13 mouse cellular contexts compared by ENCODE assay signal in genomic region chr14:118608816-118609465, GRCm38 (mm10).
A peak's percentile ranks its signal among the peaks of the same experiment; 100 is the strongest.
DNase-seq lines count a peak whose midpoint lies in the region; ATAC-seq and TF ChIP-seq lines count a peak whose summit lies in the region.
"Had no signal": no experiment of that assay in that cellular context is flagged by ENCODE, and none has a peak within 500 bp of the region (broad histone marks: within the 10 kb centered on the region; RNA-seq: fewer than 3 reads in every experiment).

No protein-coding gene starts in this region.

- DNase-seq in hindbrain, postnatal 0 days (ENCODE audit: low spot score): peak; percentile 67
- no peak for DNase-seq in hindbrain, embryonic 10.5 days (ENCODE audit: low spot score)
- peak; percentile 46 for DNase-seq in midbrain, embryonic 14.5 days
- no peak for DNase-seq in midbrain, embryonic 10.5 days (ENCODE audit: low spot score)
- no peak for DNase-seq in forebrain, embryonic 11.5 days (ENCODE audit: low spot score)
- DNase-seq in layer of hippocampus, adult 9-11 months: peak; percentile 25
- DNase-seq in cerebellum, adult 9-11 months: no peak
- DNase-seq in cerebellum, adult 18-20 months: no peak
- DNase-seq: cerebellum, postnatal 10 days; heart, postnatal 36 days had no signal

- H3K27me3 ChIP-seq in hindbrain, postnatal 0 days (ENCODE audit: insufficient read depth, low read length): no peaks in the 10 kb centered on the region
- H3K27me3 ChIP-seq in hindbrain, embryonic 10.5 days (ENCODE audit: insufficient read depth, poor library complexity, severe bottlenecking): no peaks in the 10 kb centered on the region
- no peaks in the 10 kb centered on the region for H3K27me3 ChIP-seq in midbrain, embryonic 14.5 days (ENCODE audit: control insufficient read depth, insufficient read depth, low read length)
- H3K27me3 ChIP-seq in midbrain, embryonic 10.5 days (ENCODE audit: low read depth, poor library complexity, severe bottlenecking): no peaks in the 10 kb centered on the region
- no peaks in the 10 kb centered on the region for H3K27me3 ChIP-seq in forebrain, embryonic 11.5 days (ENCODE audit: control insufficient read depth, insufficient read depth, low read length)
- H3K27me3 ChIP-seq: embryonic facial prominence, embryonic 15.5 days; neural tube, embryonic 12.5 days had no signal

- H3K4me1 ChIP-seq in hindbrain, postnatal 0 days (ENCODE audit: insufficient read depth, low read length): no peaks in the 10 kb centered on the region
- no peaks in the 10 kb centered on the region for H3K4me1 ChIP-seq in hindbrain, embryonic 10.5 days (replicated peaks)
- no peaks in the 10 kb centered on the region for H3K4me1 ChIP-seq in midbrain, embryonic 14.5 days (ENCODE audit: control insufficient read depth, insufficient read depth, low read length)
- H3K4me1 ChIP-seq in midbrain, embryonic 10.5 days: no peaks in the 10 kb centered on the region
- no peaks in the 10 kb centered on the region for H3K4me1 ChIP-seq in forebrain, embryonic 11.5 days (replicated peaks; ENCODE audit: control insufficient read depth, insufficient read depth, low read length)
- H3K4me1 ChIP-seq: embryonic facial prominence, embryonic 15.5 days; neural tube, embryonic 12.5 days had no signal

- no peak overlapping the region for H3K9ac ChIP-seq in hindbrain, postnatal 0 days (replicated peaks; ENCODE audit: low read length)
- H3K9ac ChIP-seq in midbrain, embryonic 14.5 days (replicated peaks; ENCODE audit: low read length): no peak overlapping the region
- no peak overlapping the region for H3K9ac ChIP-seq in forebrain, embryonic 11.5 days (ENCODE audit: low read length)
- H3K9ac ChIP-seq: embryonic facial prominence, embryonic 15.5 days; neural tube, embryonic 12.5 days had no signal

- H3K4me2 ChIP-seq in hindbrain, postnatal 0 days (ENCODE audit: low read depth, low read length): no peak overlapping the region
- no peak overlapping the region for H3K4me2 ChIP-seq in midbrain, embryonic 14.5 days (ENCODE audit: low read length)
- no peak overlapping the region for H3K4me2 ChIP-seq in forebrain, embryonic 11.5 days (ENCODE audit: low read depth, low read length, severe bottlenecking)
- H3K4me2 ChIP-seq: embryonic facial prominence, embryonic 15.5 days; neural tube, embryonic 12.5 days had no signal

- H3K9me3 ChIP-seq in hindbrain, postnatal 0 days (ENCODE audit: low read length): no peaks in the 10 kb centered on the region
- H3K9me3 ChIP-seq in hindbrain, embryonic 10.5 days: no peaks in the 10 kb centered on the region
- no peaks in the 10 kb centered on the region for H3K9me3 ChIP-seq in midbrain, embryonic 14.5 days (ENCODE audit: control insufficient read depth, low read length)
- H3K9me3 ChIP-seq in midbrain, embryonic 10.5 days (replicated peaks): no peaks in the 10 kb centered on the region
- H3K9me3 ChIP-seq in forebrain, embryonic 11.5 days (ENCODE audit: control insufficient read depth, low read length): no peaks in the 10 kb centered on the region
- H3K9me3 ChIP-seq: embryonic facial prominence, embryonic 15.5 days; neural tube, embryonic 12.5 days had no signal

- no peaks in the 10 kb centered on the region for H3K36me3 ChIP-seq in hindbrain, postnatal 0 days (ENCODE audit: insufficient read depth, low read length)
- peaks cover 12% of the 10 kb centered on the region for H3K36me3 ChIP-seq in hindbrain, embryonic 10.5 days
- no peaks in the 10 kb centered on the region for H3K36me3 ChIP-seq in midbrain, embryonic 14.5 days (ENCODE audit: control insufficient read depth, insufficient read depth, low read length)
- peaks cover 14% of the 10 kb centered on the region for H3K36me3 ChIP-seq in midbrain, embryonic 10.5 days
- H3K36me3 ChIP-seq in forebrain, embryonic 11.5 days (ENCODE audit: control insufficient read depth, insufficient read depth, low read length): no peaks in the 10 kb centered on the region
- H3K36me3 ChIP-seq: embryonic facial prominence, embryonic 15.5 days; neural tube, embryonic 12.5 days had no signal

- TF ChIP-seq CTCF in hindbrain, postnatal 0 days (IDR thresholded peaks at IDR 0.05; ENCODE audit: low read depth): no peak

- no peak overlapping the region for H3K4me3 ChIP-seq in hindbrain, postnatal 0 days (ENCODE audit: low read length)
- H3K4me3 ChIP-seq in hindbrain, embryonic 10.5 days: no peak overlapping the region
- no peak overlapping the region for H3K4me3 ChIP-seq in midbrain, embryonic 14.5 days (replicated peaks; ENCODE audit: low read depth, low read length)
- no peak overlapping the region for H3K4me3 ChIP-seq in midbrain, embryonic 10.5 days
- no peak overlapping the region for H3K4me3 ChIP-seq in forebrain, embryonic 11.5 days (ENCODE audit: low read depth, low read length)
- H3K4me3 ChIP-seq: embryonic facial prominence, embryonic 15.5 days; neural tube, embryonic 12.5 days had no signal

- H3K27ac ChIP-seq in hindbrain, postnatal 0 days: no peak overlapping the region
- no peak overlapping the region for H3K27ac ChIP-seq in hindbrain, embryonic 10.5 days
- H3K27ac ChIP-seq in midbrain, embryonic 14.5 days (replicated peaks; ENCODE audit: low read depth, low read length): no peak overlapping the region
- no peak overlapping the region for H3K27ac ChIP-seq in midbrain, embryonic 10.5 days (replicated peaks)
- peak overlapping the region; percentile 41 for H3K27ac ChIP-seq in forebrain, embryonic 11.5 days (ENCODE audit: low read depth, low read length)
- H3K27ac ChIP-seq: embryonic facial prominence, embryonic 15.5 days; kidney, postnatal 0 days; neural tube, embryonic 12.5 days had no signal

- 70% methylated on average over 16 of the region's 16 CpGs for WGBS in hindbrain, postnatal 0 days
- WGBS in hindbrain, embryonic 10.5 days: 89% methylated on average over 16 of the region's 16 CpGs
- WGBS in midbrain, embryonic 14.5 days: 83% methylated on average over 16 of the region's 16 CpGs
- 90% methylated on average over 16 of the region's 16 CpGs for WGBS in midbrain, embryonic 10.5 days
- WGBS in forebrain, embryonic 11.5 days: 68% methylated on average over 16 of the region's 16 CpGs

- peak; percentile 71 for ATAC-seq in hindbrain, postnatal 0 days
- no peak for ATAC-seq in midbrain, embryonic 14.5 days (ENCODE audit: low FRiP score, low TSS enrichment)
- ATAC-seq in forebrain, embryonic 11.5 days (replicated peaks; ENCODE audit: low FRiP score): peak; percentile 84

Comparison
In these comparisons a context has a peak if more than half of its experiments do, and no peak if none do; other contexts are left out.
1. DNase-seq: peak in hindbrain, postnatal 0 days (single experiment), midbrain, embryonic 14.5 days (single experiment) and layer of hippocampus, adult 9-11 months (single experiment); none in hindbrain, embryonic 10.5 days (single experiment), midbrain, embryonic 10.5 days (single experiment), forebrain, embryonic 11.5 days (single experiment), cerebellum, adult 9-11 months (single experiment) and cerebellum, adult 18-20 months (0 of 2).